Mouse (Mus musculus) cerebral cortex, adult 2 months (tissue): ENCODE data around the gene Cdc20b.

Source experiments
- WGBS: fragments of 180-500 bp; shearing (Covaris S2); methylation state at CpG from one replicate; pipeline ENCODE4 v1.1.7; 2018; 5-methylcytosine and 5-hydroxymethylcytosine counted together

Cdc20b gene

GRCm38 (mm10) chr13:113100879-113101278 is 66.0 kb downstream of the Cdc20b start, which contains the start of gene Gzma:
Gene Gzma, minus strand, starts transcription at chr13:113100981.
- 89% methylated on average over 6 of the region's 6 CpGs for WGBS

- 84% methylated on average over 10 of the region's 10 CpGs for WGBS
Observed at GRCm38 (mm10) chr13:113101804-113102203, 66.9 kb downstream of the Cdc20b start.

- 93% methylated on average over 10 of the region's 10 CpGs for WGBS
Observed at GRCm38 (mm10) chr13:113104759-113105158, 69.8 kb downstream of the Cdc20b start.

DNA sequence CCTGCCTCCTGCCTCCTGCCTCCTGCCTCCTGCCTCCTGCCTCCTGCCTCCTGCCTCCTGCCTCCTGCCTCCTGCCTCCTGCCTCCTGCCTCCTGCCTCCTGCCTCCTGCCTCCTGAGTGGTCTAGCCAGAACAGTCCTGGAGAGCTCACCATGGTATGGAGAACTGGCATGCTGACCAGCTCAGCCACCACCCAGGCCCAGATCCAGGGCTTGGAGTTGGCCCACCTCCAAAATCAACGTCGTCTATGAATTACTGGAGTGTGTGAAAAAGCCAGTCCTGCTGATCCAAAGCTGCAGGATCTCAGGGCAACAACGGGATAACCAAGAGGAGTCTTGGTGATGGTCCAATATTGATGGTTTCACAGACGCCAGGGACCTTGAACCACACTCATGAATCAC is 84.1 kb downstream of the Cdc20b start:
- WGBS: 32% methylated on average over 4 of the region's 4 CpGs

GRCm38 (mm10) chr13:113120324-113121237 is 85.7 kb downstream of the Cdc20b start:
- WGBS: 79% methylated on average over 17 of the region's 17 CpGs

DNA sequence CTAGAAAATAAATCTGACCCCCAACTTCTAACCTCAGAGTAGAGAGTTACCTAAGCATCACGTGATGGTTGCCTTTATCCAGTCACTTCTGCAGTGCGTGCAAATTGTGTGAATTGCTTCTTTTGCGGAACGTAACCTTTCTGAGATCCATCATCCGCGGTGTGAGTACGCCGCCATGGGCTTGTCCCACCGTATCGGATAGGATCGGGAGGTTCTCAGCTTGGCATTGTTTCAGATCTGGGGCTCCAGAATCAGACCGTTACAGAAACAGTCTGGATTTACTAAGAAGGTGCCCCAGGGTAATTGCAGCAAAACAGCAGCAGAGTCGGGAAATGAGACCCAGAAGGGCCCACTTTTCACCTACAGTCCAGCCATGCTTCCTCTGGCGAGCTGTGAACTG is 86.4 kb downstream of the Cdc20b start:
- 92% methylated on average over 14 of the region's 14 CpGs for WGBS

DNA sequence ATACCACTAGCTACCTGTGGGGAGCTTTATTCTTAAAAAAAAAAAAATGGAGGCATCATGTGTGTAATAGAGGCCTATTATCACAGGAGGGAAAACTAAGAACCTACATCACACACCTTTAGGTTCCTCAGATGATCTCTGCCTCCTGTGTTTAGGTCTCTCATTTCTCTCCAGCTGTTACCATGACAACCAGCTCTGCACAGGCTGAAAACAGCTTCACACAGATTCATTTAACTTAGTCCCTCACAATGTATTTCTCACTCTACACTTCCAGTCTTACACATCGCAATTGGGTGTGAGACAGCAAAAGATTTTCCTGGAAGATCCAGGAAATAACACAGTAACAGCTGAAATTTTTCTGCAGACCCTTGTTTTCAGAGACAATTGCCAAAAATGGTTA is 95.1 kb downstream of the Cdc20b start:
- WGBS: 38% methylated on average over 1 of the region's 1 CpGs

DNA sequence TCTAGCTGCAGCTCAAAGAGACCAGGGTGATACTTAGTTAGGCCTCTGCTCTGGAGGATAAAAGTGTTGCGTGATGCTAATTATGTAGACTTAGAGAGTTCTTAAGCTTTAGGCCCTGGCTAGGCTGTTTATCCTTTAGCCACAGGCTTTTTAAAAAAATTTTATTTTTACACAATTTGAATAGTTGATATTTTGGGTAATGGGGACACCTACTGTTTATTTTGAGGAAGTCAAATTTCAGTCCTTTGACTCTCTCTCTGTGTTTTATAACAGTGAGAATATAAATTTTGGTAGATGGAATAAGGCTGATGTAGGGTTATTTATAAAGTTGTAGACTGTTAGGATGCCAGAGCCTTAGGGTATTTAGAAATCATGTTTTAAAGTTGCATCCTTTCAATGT is 104.7 kb downstream of the Cdc20b start:
- WGBS: 74% methylated on average over 1 of the region's 1 CpGs
